Mouse (Mus musculus): ENCODE measurements around the gene Csf2ra. TPM values are rescaled to one million over a fixed set of nuclear protein-coding genes. Genes with fewer than 3 reads are reported as not detected.
A peak's percentile ranks its signal among the peaks of the same experiment; 100 is the strongest.
"Not testable (repeated sequence)": the region's sequence is repeated elsewhere in the genome, so short reads cannot be mapped to it uniquely, and the experiment has no call there.

Csf2ra gene
- total RNA-seq, 2 experiments from 2014 or later = 22.8 to 39.8 TPM

DNA sequence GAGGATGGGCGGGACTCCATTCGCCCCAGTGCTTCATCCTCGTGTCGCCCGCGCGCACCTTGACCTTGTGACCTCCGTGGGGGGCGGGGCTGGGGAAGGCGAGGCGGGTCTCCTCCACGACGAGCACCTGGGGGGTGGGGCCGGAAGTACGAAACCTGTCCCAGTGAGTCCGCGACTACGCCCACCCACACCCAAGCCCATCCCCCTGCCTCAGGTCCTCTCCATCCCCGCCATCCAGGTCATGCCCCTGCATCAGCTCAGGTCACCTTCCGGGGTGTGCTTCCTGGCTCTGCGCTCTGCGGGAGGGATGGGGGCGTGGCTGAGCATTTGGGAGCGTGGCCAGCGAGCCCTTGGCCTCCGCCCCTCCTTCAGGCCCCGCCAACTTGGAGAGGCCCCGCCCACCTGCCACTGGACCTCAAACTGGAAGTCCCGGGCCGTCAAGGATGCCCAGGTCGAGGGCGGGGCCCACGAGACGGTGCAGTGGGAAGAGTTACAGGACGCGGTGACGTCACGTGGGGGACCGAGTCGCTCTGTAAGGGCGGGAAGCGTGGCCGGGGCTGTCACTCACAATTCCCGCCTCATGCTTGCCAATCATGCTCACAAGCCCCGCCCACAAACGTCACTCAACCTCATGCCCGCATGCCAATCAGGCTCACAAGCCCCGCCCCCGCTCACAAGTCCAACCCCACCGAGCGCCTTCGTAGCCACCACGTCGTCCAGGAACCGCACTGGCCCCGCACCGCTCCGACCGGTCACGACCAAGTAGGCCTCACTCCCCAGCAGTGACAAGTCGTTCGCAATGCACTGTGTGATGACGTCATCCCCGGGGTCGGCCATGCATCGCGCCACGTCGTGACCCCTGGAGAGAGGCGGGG is 2.5 kb downstream of the Csf2ra start:
- 0 out of 2 replicates have a peak, but pooled peaks have one; percentile 21 for ATAC-seq (replicated peaks; ENCODE audit: low FRiP score, poor library complexity, severe bottlenecking)

DNA sequence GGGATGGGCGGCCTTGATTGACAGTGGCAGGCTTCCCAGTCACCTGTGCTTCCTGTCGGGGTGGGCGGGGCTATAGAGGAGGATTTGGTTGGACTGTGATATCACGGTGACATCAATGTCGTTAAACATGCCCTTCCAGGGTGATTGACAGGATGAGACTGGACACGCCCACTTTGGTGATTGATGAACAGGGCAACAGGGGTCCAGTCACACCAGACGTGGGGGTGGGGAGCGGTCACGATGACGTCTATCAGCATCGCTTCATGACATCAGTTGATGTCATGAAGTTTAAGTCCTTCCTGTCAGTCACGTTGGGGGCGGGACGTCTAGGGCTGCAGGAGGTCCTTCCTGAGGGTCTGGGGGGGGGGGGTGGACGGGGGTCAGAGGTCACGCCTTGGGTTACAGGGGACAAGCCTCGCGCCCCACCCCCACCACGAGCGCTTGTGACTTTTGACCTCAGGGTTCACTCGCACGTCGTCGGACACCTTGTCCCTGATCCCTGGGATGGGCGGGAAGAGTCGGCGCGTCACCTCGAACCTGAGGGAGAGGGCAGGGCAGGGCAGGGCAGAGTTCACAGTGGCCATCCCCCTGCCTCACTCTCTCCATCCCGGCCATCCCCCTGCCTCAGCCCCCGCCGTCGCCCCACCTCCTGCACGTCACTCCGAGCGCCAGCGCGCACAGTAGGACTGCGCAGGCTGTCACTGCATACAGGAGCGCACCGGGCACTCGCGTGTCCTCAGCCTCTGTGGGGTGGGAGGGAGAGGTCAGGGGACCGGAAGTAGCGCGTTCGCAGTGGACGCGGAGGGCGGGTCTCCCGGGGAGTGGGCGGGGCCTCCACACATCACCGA is 3.3 kb downstream of the Csf2ra start:
- no peak for ATAC-seq (replicated peaks; ENCODE audit: low FRiP score, poor library complexity, severe bottlenecking)

DNA sequence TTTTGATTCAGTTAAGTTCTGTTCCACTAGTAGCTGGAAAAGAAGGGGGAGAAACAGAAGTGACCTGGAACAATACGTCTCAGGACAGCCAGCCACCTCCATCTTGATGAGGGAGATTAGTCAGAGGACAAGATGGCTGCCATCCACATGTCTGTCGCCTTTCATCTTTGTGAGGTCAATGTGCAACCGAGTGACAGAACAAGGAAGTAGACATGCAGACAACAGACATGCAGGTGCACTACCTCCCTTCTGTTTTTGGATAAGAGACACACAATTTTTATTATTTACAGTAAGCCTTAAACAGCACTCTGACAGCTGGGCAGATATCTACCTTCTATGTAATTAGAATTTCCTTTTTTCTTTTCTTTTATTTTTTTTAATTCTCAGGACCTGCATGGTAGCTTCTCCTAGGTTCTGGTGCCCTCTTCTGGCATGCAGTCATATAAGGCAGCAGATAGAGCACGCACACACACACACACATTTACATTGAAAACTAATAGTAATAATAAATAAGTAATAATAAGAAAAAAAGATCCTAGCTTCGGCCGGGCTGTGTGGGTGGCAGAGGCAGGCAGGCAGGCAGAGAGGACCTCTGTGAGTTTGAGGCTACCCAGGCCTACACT is 4.4 kb downstream of the Csf2ra start:
- no peak for ATAC-seq (replicated peaks; ENCODE audit: low FRiP score, poor library complexity, severe bottlenecking)

DNA sequence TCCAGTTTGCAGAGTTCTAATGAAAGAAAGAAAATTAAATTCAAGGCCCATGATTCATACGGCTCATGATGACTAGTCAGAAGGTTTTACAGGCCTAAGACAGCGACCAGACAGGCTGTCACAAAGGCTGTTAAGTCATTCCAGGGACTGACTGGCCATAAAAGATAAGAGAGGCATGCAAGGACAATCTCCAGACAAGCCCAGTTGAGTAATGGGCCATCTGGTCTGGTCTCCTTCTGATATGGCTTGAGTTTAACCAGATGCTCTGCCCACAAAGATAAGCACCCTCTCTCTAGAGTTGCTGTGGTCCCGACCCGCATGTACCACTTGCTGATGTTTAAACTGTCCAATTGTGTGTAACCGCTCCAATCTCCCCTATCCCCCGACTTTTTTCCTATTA is 20.7 kb downstream of the Csf2ra start:
- peak; percentile 84 for ATAC-seq (replicated peaks; ENCODE audit: low FRiP score, poor library complexity, severe bottlenecking)

DNA sequence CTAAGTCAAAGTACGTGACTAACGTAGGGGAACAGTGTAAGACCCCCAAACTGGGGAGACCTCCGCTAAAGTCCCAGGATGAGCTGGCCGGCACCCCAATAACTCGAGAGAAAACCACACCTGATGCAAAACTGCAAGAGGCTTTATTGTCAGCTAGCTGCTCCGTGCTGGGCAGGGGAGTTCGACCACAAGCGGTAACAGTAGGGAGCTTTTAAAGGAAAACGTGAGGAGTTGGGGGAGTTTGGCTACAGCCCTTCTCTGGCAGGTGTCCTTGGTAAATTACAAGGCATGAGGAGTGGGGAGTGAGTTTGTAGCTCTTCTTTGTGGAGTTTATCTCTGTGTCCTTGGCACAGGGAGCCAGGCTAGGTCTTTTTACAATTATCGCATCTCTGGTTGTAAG is 28.4 kb downstream of the Csf2ra start:
- ATAC-seq (replicated peaks; ENCODE audit: low FRiP score, poor library complexity, severe bottlenecking) = no peak

DNA sequence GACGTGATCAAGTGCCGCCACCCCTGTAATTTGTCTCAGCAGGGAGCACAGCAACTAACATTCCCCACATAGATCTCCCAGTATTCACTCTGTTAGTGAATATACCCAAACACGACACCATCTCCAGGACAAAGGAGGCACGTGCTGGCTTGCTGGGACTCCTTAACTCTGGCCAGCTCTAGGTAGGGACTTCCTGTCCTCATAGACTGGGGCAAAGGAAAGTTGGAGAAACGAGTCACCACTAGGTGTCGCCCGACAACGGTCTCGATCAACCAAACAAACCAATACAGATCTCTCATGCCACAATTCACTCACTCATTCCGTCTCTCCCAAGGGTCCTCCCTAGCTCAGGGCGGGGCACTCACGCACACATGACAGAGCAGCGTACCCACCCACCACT is 28.9 kb downstream of the Csf2ra start:
- ATAC-seq (replicated peaks; ENCODE audit: low FRiP score, poor library complexity, severe bottlenecking) = no peak

DNA sequence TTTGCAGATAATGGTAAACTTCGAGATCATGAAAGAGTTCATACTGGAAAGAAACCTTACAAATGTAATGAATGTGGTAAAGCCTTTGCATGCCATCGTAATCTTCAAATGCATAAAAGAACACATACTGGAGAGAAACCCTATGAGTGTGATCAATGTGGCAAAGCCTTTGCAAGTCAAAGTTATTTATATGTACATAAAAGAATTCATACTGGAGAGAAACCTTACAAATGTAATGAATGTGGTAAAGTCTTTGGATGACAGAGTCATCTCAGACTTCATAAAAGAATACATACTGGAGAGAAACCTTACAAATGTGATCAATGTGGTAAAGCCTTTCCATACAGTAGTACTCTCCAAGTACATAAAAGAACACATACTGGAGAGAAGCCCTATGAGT is 44.6 kb downstream of the Csf2ra start, which contains the start of gene Gm6020:
Gene Gm6020, plus strand, starts transcription at position 301 of the 400 bp plus-strand sequence.
- not testable (repeated sequence) for ATAC-seq (replicated peaks; ENCODE audit: low FRiP score, poor library complexity, severe bottlenecking)

DNA sequence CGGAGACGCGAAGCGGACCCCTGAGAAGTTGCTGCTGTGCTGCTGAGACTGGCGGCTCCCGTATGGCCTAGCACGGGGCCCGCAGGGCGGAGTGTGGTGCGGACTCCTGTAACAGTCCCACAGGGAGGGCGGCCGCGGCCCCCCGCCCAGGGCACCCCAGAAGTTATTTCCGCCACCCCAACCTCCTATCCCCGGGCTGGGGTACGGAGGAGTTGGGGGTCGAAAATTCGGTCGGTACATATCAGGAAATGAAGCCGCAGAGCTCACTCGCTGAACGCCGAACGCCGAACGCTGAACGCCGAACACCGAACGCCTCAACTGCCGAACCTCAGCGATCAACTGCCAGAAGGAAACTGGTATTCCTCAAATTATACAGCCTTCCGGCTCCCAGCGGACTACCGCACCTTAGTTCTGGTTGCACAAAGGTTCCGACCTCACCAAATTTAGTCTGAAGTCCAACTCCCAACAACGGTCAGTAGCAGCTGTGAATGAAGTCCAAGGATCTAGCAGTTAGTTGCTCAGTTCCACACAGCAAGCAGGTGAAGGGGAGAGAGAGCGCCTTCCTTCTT is 52.4 kb downstream of the Csf2ra start, which contains the start of gene Gm7102:
Gene Gm7102, minus strand, starts transcription at position 554 of the 569 bp plus-strand sequence.
- 0 out of 2 replicates have a peak, but pooled peaks have one; percentile 43 for ATAC-seq (replicated peaks; ENCODE audit: low FRiP score, poor library complexity, severe bottlenecking)

Other genes starting within 250 kb of the Csf2ra start
- gene Zfp950, start 87.6 kb downstream of the Csf2ra start, total RNA-seq (2015; ENCODE audit: low replicate concordance) = 30.3 and 42.1 TPM in 2 replicates
- gene Zfp950, start 87.6 kb downstream of the Csf2ra start, total RNA-seq (2017; ENCODE audit: low replicate concordance) = 46.4 and 50.7 TPM in 2 replicates
- 0.58 TPM in 1 of 2 replicates, not detected in the other for gene Gm7102, start 52.1 kb downstream of the Csf2ra start, total RNA-seq (2015; ENCODE audit: low replicate concordance)
- gene Gm7102, start 52.1 kb downstream of the Csf2ra start, total RNA-seq (2017; ENCODE audit: low replicate concordance) = 1.0 TPM in 1 of 2 replicates, not detected in the other
- not detected in 2 replicates for gene Gm6020, start 44.5 kb downstream of the Csf2ra start, total RNA-seq (2015; ENCODE audit: low replicate concordance)
- not detected in 2 replicates for gene Gm6020, start 44.5 kb downstream of the Csf2ra start, total RNA-seq (2017; ENCODE audit: low replicate concordance)
- not detected in 2 replicates for gene Gm21060, start 68.6 kb upstream of the Csf2ra start, total RNA-seq (2015; ENCODE audit: low replicate concordance)
- not detected in 2 replicates for gene Gm21060, start 68.6 kb upstream of the Csf2ra start, total RNA-seq (2017; ENCODE audit: low replicate concordance)